Mouse (Mus musculus) liver, embryonic 14.5 days (tissue): Measurements from ENCODE around the gene Mamdc2.

ENCODE experiments used
- CTCF ChIP-seq: IDR thresholded peaks from 2 replicates; pipeline ENCODE4 v1.5.1; 2016; ENCODE audit warnings: antibody characterized with exemption, low read depth, control low read depth
- EP300 ChIP-seq: IDR thresholded peaks from 2 replicates; pipeline ENCODE4 v1.6.1; 2016; ENCODE audit warnings: antibody characterized with exemption, low read depth

- no peak for TF ChIP-seq CTCF
- no peak for TF ChIP-seq EP300
These were observed 174.7 kb downstream of the Mamdc2 start, which contains the start of gene Smc5 for GRCm38 (mm10) chr19:23273355-23274053.
